Comparison of ENCODE assay signal across 24 mouse cellular contexts in genomic region chr6:34091537-34091936, GRCm38 (mm10).
DNase-seq lines count a peak whose midpoint lies in the region; ATAC-seq lines count a peak whose summit lies in the region.
"Had no signal": no experiment of that assay in that cellular context is flagged by ENCODE, and none has a peak within 500 bp of the region (broad histone marks: within the 10 kb centered on the region; RNA-seq: fewer than 3 reads in every experiment).

No protein-coding gene starts in this region.

- H3K27ac ChIP-seq in kidney, embryonic 14.5 days (ENCODE audit: low read depth, low read length): no peak overlapping the region
- H3K27ac ChIP-seq in kidney, embryonic 16.5 days (ENCODE audit: low read length): no peak overlapping the region
- H3K27ac ChIP-seq: embryonic facial prominence, embryonic 10.5 days; embryonic facial prominence, embryonic 12.5 days; forebrain, embryonic 13.5 days; forebrain, embryonic 15.5 days had no signal

- peaks cover 3% of the 10 kb centered on the region; the same call in 1 of the 2 replicates for H3K4me1 ChIP-seq in kidney, embryonic 14.5 days (ENCODE audit: control insufficient read depth, insufficient read depth, low read length)
- H3K4me1 ChIP-seq in kidney, embryonic 16.5 days (ENCODE audit: insufficient read depth, low read length): peaks cover 8% of the 10 kb centered on the region
- H3K4me1 ChIP-seq: embryonic facial prominence, embryonic 10.5 days; embryonic facial prominence, embryonic 12.5 days; forebrain, embryonic 13.5 days; forebrain, embryonic 15.5 days had no signal

- ATAC-seq in kidney, embryonic 14.5 days (ENCODE audit: low FRiP score, low TSS enrichment): peak; percentile 56; the same call in 1 of the 2 replicates
- peak; percentile 80 for ATAC-seq in kidney, embryonic 16.5 days (ENCODE audit: low FRiP score, low TSS enrichment)
- ATAC-seq: activated CD4-positive, CD25-positive, alpha-beta regulatory T cell, adult 4 months; CD4-positive, CD25-positive, alpha-beta regulatory T cell, adult 4 months; forebrain, embryonic 13.5 days; forebrain, embryonic 15.5 days; Patski had no signal

- no peaks in the 10 kb centered on the region for H3K9me3 ChIP-seq in kidney, embryonic 14.5 days (ENCODE audit: control insufficient read depth, low read length)
- H3K9me3 ChIP-seq in kidney, embryonic 16.5 days (ENCODE audit: low read length): no peaks in the 10 kb centered on the region
- H3K9me3 ChIP-seq: embryonic facial prominence, embryonic 10.5 days; embryonic facial prominence, embryonic 12.5 days; forebrain, embryonic 13.5 days; forebrain, embryonic 15.5 days; G1E had no signal

- H3K4me3 ChIP-seq in kidney, embryonic 14.5 days (ENCODE audit: low read length): no peak overlapping the region
- no peak overlapping the region for H3K4me3 ChIP-seq in kidney, embryonic 16.5 days (ENCODE audit: low read length)
- H3K4me3 ChIP-seq: embryonic facial prominence, embryonic 10.5 days; embryonic facial prominence, embryonic 12.5 days; forebrain, embryonic 13.5 days; forebrain, embryonic 15.5 days had no signal

- no peaks in the 10 kb centered on the region for H3K27me3 ChIP-seq in kidney, embryonic 14.5 days (ENCODE audit: control insufficient read depth, insufficient read depth, low read length)
- no peaks in the 10 kb centered on the region for H3K27me3 ChIP-seq in kidney, embryonic 16.5 days (ENCODE audit: insufficient read depth, low read length)
- H3K27me3 ChIP-seq: CH12.LX; embryonic facial prominence, embryonic 12.5 days; forebrain, embryonic 13.5 days; forebrain, embryonic 15.5 days had no signal

- H3K36me3 ChIP-seq in kidney, embryonic 14.5 days (ENCODE audit: control insufficient read depth, insufficient read depth, low read length): no peaks in the 10 kb centered on the region
- H3K36me3 ChIP-seq in kidney, embryonic 16.5 days (ENCODE audit: insufficient read depth, low read length): no peaks in the 10 kb centered on the region
- H3K36me3 ChIP-seq: embryonic facial prominence, embryonic 10.5 days; embryonic facial prominence, embryonic 12.5 days; forebrain, embryonic 15.5 days; G1E had no signal

- WGBS in kidney, embryonic 14.5 days: 40% methylated on average over 3 of the region's 3 CpGs
- WGBS in kidney, embryonic 16.5 days: 35% methylated on average over 3 of the region's 3 CpGs

- H3K4me2 ChIP-seq in kidney, embryonic 14.5 days (replicated peaks; ENCODE audit: low read depth, low read length): no peak overlapping the region
- H3K4me2 ChIP-seq in kidney, embryonic 16.5 days (replicated peaks; ENCODE audit: low read depth, low read length): no peak overlapping the region
- H3K4me2 ChIP-seq: embryonic facial prominence, embryonic 12.5 days; forebrain, embryonic 13.5 days; forebrain, embryonic 15.5 days had no signal

- peak; percentile 12 for DNase-seq in heart, adult 11 months
- DNase-seq in heart, adult 9 months (ENCODE audit: low spot score in 2 of 2): no peak
- DNase-seq in kidney, adult 11 months: no peak
- DNase-seq in kidney, adult 18-20 months: no peak
- DNase-seq: adrenal gland, adult 8-10 months; adrenal gland, postnatal 14 days; adrenal gland, postnatal 36 days; B cell, adult 2 months; cerebellum, adult 11-12 months; cerebellum, adult 2 months; cerebellum, adult 9-10 months; cerebellum, postnatal 10 days; cerebellum, postnatal 25 days had no signal

- H3K9ac ChIP-seq in kidney, embryonic 14.5 days (ENCODE audit: low read depth, low read length): no peak overlapping the region
- H3K9ac ChIP-seq in kidney, embryonic 16.5 days (replicated peaks; ENCODE audit: low read length): no peak overlapping the region
- H3K9ac ChIP-seq: embryonic facial prominence, embryonic 12.5 days; forebrain, embryonic 13.5 days; forebrain, embryonic 15.5 days had no signal
